Mouse (Mus musculus) splenic B cell, adult 2 months (primary cell): Measurements from ENCODE around the gene Sag.
A peak's percentile ranks its signal among the peaks of the same experiment; 100 is the strongest.

Source experiments
- DNase-seq: peaks from one replicate; pipeline ENCODE4 v3.0.0-alpha.2; 2011; ENCODE audit warnings: low read depth, low spot score
- H3K27me3 ChIP-seq: 2 replicates; pipeline ENCODE4 v1.6.1; 2012; ENCODE audit warnings: mild to moderate bottlenecking, low read length, moderate library complexity, mixed read lengths; ENCODE audit not compliant: control insufficient read depth, poor library complexity, insufficient read depth, severe bottlenecking
- H3K36me3 ChIP-seq: 2 replicates; pipeline ENCODE4 v1.6.1; 2012; ENCODE audit warnings: mild to moderate bottlenecking, low read length, moderate library complexity, mixed read lengths; ENCODE audit not compliant: control insufficient read depth, poor library complexity, insufficient read depth, severe bottlenecking

The Sag gene

DNA sequence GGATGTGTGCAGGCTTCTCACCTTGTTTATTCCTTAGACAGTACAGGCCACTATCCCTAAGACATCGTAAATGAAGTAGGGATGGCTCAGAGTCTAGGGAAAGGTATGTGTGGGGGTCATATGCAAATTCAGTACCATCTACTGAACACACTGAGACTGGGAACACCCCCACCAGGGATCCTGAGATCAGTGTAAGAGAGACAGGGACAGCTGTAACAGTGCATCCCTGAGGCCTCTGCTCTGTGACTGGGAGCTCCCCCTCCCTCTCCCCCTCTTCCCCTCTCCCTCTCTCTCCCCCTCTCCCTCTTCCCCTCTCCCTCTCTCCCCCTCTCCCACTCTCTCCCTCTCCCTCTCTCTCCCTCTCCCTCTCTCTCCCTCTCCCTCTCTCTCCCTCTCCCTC is 33.0 kb downstream of the Sag start:
- H3K36me3 ChIP-seq = no peaks in the 10 kb centered on the region
- no peaks in the 10 kb centered on the region for H3K27me3 ChIP-seq
- DNase-seq = no peak

DNA sequence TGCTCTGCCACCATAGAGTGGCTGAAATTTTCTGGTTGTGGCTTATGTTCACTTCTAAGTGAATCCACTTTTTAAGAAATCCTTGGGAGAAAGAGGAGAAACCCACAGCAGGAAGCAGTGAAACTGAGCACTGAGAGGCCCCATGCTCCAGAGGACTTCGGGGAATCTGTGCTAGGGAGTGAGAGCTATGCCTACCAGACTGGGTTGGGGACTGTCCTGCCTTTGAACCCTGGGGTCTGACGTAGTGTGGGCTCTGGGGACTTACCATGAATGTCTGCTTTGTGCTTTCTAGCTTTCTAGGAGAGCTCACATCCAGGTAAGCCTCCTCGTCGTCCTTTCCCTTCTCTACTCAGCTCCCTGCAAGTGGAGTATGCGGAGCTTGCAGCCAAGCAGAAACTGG is 33.5 kb downstream of the Sag start:
- no peak for DNase-seq
- H3K27me3 ChIP-seq = no peaks in the 10 kb centered on the region
- H3K36me3 ChIP-seq = no peaks in the 10 kb centered on the region

DNA sequence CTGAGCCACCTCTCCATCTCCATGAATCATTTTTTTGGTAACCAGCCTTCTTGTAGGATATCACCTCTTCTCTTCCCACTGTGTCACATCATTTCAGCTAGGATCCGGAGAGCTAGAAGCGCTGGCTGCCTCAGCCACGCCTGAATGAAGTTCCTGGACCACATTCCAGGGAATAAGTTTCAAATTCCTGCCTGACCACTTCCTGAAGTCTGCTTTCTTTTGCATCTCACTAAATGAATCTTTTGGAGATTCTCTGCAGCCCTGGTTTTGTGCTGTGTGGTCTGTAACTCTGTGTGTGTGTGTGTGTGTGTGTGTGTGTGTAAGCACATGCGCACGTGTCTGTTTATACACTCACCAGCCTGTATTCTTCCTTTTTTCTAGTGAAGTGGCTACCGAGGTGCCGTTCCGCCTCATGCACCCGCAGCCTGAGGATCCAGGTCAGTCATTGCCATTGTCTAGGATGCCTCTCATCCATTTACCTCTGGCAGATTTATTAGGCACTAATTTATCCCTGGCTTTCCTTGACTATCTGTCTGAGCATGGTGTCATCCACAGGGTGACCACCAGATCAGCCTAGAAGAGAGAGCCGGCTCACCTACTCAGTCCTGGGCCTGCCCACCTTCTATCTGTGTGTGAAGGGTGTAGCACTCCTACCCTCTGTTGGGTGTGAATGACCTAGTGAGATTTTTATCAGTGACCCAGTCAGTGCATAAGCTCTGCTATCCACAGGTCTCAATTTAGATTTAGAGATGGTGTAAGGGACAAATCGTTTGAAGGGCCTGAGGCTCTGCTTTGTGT is 37.1 kb downstream of the Sag start:
- Histone ChIP-seq H3K27me3 (no peaks in the 10 kb centered on the region), H3K36me3 (no peaks in the 10 kb centered on the region; the same call in 1 of the 2 replicates)
- DNase-seq = peak; percentile 44

- Histone ChIP-seq H3K27me3 (no peaks in the 10 kb centered on the region), H3K36me3 (no peaks in the 10 kb centered on the region; the same call in 1 of the 2 replicates)
- peak; percentile 78 for DNase-seq
These were observed 43.5 kb downstream of the Sag start for GRCm38 (mm10) chr1:87846801-87847474.

DNA sequence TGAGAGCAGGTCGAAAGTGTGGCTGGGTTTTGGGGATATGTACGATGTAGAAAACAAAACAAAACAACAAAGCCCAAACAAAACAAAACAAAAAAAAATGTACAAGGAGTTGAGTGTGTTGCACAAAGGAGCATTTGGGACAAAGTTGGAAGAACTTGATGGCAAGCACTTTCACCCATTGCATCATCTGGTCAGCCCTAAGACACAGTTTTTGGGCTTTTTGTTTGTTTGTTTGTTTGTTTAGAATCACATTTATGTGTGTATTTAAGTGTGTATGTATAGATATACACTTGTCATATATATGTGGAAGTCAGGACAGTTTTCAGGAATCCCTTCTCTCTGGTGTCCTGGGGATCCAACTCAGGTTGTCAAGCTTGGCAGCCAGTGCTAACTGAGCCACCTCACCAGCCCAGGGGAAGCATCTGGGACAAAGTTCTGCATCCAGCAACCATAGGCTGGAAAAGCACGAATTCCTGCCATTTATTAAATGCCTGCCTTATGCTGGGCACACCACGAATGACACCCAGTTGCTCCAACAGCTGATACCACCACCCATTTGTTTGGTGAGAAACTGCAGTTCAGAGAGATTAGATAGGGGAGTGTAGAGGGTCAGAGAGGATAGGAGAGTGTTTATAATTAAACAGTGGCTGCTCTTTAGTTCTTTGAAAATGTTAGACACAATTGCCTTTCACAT is 44.1 kb downstream of the Sag start:
- Histone ChIP-seq H3K27me3 (no peaks in the 10 kb centered on the region), H3K36me3 (no peaks in the 10 kb centered on the region; the same call in 1 of the 2 replicates)
- no peak for DNase-seq

GRCm38 (mm10) chr1:87848237-87848996 is 44.9 kb downstream of the Sag start:
- no peaks in the 10 kb centered on the region; the same call in 1 of the 2 replicates for H3K36me3 ChIP-seq
- H3K27me3 ChIP-seq = no peaks in the 10 kb centered on the region
- DNase-seq = no peak

GRCm38 (mm10) chr1:87849278-87849677 is 45.8 kb downstream of the Sag start:
- peak; percentile 84 for DNase-seq

DNA sequence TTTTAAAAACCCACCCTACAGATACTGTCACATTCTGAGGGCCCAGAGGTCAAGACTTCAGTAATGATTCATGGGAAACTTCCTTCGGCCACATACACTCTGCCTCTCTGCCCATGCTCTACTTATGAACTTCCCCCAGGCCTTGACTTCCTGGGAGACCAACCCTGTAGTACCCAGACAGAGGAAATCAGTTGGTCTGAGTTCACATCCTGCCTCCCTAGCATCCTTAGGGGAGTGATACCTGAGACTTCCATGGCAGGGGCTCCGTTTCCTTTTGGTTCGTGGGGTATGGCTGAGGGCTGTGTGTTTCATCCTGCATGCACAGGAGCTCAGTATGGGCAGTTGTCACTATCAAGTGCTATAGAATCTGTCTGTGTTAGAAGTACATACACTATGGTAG is 47.9 kb downstream of the Sag start:
- Histone ChIP-seq H3K27me3 (no peaks in the 10 kb centered on the region), H3K36me3 (no peaks in the 10 kb centered on the region; the same call in 1 of the 2 replicates)
- DNase-seq = no peak

More at GRCm38 (mm10) chr1:87849278-87849677, 45.8 kb downstream of the Sag start:
- Histone ChIP-seq H3K36me3 (no peaks in the 10 kb centered on the region; the same call in 1 of the 2 replicates), H3K27me3 (no peaks in the 10 kb centered on the region)

- peak; percentile 64 for DNase-seq
- Histone ChIP-seq H3K27me3 (no peaks in the 10 kb centered on the region), H3K36me3 (no peaks in the 10 kb centered on the region; the same call in 1 of the 2 replicates)
These were observed 48.8 kb downstream of the Sag start for GRCm38 (mm10) chr1:87852081-87852790.

DNA sequence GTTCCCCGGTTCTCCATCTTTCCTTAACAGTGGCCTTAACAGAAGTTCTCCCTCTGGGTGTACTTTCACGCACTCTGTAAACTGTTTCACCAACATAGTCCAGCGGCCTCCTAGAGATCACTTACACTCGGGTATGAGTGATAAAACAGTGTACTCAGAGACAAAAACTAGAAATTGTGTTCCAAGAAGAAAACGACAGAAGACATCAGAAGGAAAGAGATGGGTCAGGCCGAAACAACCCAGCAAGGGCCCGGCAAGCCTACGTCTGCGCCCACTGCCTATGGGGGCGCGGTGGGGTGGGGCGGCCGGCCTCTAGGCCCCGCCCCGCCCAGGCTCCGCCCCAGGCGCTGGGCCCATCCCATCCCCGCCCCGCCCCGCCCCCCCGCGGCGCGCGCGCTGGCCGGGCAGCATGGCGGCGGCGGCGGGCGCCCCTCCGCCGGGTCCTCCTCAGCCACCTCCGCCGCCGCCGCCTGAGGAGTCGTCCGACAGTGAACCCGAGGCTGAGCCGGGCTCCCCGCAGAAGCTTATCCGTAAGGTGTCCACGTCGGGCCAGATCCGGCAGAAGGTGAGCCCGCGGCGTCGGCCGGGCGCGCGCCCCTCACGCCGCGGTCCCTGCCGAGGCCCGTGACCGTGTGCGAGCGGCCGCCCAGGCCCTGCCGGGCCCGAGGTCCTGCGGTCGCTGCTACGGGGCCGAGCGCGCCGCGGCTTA is 49.6 kb downstream of the Sag start, which contains the start of gene Dgkd:
Dgkd (plus strand) TSS at position 396 of the 709 bp plus-strand sequence.
- no peaks in the 10 kb centered on the region; the same call in 1 of the 2 replicates for H3K36me3 ChIP-seq
- DNase-seq = peak; percentile 88
- no peaks in the 10 kb centered on the region for H3K27me3 ChIP-seq

DNA sequence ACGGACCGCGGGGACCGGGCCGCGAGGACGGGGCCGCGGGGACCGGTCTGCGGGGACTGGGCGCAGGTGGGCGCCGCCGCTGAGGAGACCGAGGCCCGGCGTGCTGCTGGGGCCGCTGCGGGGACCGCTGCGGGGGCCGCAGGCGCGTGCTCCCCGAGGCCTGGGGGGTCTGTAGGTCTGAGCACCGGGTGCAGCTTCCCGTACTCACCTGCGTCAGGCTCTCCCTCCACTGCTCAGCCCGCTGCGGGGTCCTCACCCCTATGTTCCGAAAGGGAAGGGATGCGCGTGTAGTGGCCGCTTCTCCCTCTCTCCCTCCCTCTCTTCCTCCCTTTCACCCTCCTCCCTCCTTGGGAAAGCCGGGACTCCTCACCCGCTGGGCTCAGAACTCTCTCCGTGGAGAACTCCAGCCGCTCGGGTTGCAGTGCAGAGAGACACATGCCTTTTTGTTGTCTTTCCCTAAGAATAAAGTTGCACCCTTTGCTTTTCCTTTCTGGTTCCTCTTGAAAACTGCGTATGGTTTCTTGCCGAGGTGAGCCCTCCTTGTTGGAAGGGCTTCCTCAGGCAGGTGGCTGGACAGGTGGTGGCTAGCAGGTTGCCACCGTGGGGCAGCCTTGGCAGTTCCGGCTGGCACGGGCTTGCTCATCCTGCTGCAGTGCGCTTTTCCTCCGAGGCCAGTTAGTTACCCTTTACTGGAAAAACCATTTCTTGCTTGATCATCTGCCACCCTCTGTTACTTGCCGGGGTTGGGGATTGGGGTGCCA is 50.3 kb downstream of the Sag start:
- no peaks in the 10 kb centered on the region for H3K27me3 ChIP-seq
- DNase-seq = peak; percentile 51
- peaks cover under 1% of the 10 kb centered on the region for H3K36me3 ChIP-seq

- Histone ChIP-seq H3K27me3 (no peaks in the 10 kb centered on the region), H3K36me3 (peaks cover 2% of the 10 kb centered on the region)
- DNase-seq = no peak
These were observed 50.9 kb downstream of the Sag start for GRCm38 (mm10) chr1:87854411-87854810.

- Histone ChIP-seq H3K36me3 (peaks cover 2% of the 10 kb centered on the region), H3K27me3 (no peaks in the 10 kb centered on the region)
- peak; percentile 68 for DNase-seq
These were observed 51.4 kb downstream of the Sag start for GRCm38 (mm10) chr1:87854851-87855251.
